Mouse (Mus musculus) intestine, postnatal 0 days (tissue): ENCODE measurements at regions not wholly inside any gene's neighbourhood (a gene's known extent, or its start where the extent isn't known, plus 50 kb on each side); places are given as distances from the start of the nearest gene placed in this dataset.

Experiments used
- ATAC-seq: fragments of 200-750 bp; cut with Nextera tagmentation; 2 replicates; pipeline ENCODE4 v1.8.0; 2017; ENCODE audit warnings: mild to moderate bottlenecking, moderate TSS enrichment, moderate library complexity
- H3K27ac ChIP-seq: fragments of 300-500 bp; sonication (generic); 2 replicates; pipeline ENCODE4 v1.5.1; 2014; ENCODE audit warnings: mild to moderate bottlenecking, low read depth, low read length, moderate library complexity
- H3K27me3 ChIP-seq: fragments of 300-500 bp; sonication (generic); replicated peaks from 2 replicates; pipeline ENCODE4 v1.6.1; 2014; ENCODE audit warnings: low read length, mixed read lengths; ENCODE audit not compliant: control insufficient read depth, insufficient read depth
- H3K36me3 ChIP-seq: fragments of 300-500 bp; sonication (generic); 2 replicates; pipeline ENCODE4 v1.6.1; 2014; ENCODE audit warnings: mild to moderate bottlenecking, moderate library complexity; ENCODE audit not compliant: control insufficient read depth, insufficient read depth
- H3K4me1 ChIP-seq: fragments of 300-500 bp; sonication (generic); replicated peaks from 2 replicates; pipeline ENCODE4 v1.6.1; 2014; ENCODE audit warnings: antibody characterized with exemption, low read length, mixed read lengths; ENCODE audit not compliant: control insufficient read depth, insufficient read depth
- H3K4me2 ChIP-seq: fragments of 300-500 bp; sonication (generic); replicated peaks from 2 replicates; pipeline ENCODE4 v1.6.1; 2014; ENCODE audit warnings: low read depth, mild to moderate bottlenecking, moderate library complexity
- H3K4me3 ChIP-seq: fragments of 300-500 bp; sonication (generic); 2 replicates; pipeline ENCODE4 v1.5.1; 2014; ENCODE audit warnings: low read depth, low read length
- H3K9ac ChIP-seq: fragments of 300-500 bp; sonication (generic); 2 replicates; pipeline ENCODE4 v1.6.1; 2014; ENCODE audit warnings: mild to moderate bottlenecking, low read depth, low read length
- H3K9me3 ChIP-seq: fragments of 300-500 bp; sonication (generic); 2 replicates; pipeline ENCODE4 v1.6.1; 2016; ENCODE audit warnings: mixed run types; ENCODE audit not compliant: control insufficient read depth
- CTCF ChIP-seq: sonication (generic); IDR thresholded peaks from 2 replicates; pipeline ENCODE4 v1.5.1; 2016; ENCODE audit warnings: low read depth, mild to moderate bottlenecking, control low read depth, antibody characterized with exemption, moderate library complexity
- WGBS: fragments of 180-500 bp; shearing (Covaris S2); extraction: QIAGEN DNeasy Blood & Tissue Kit; methylation state at CpG from one replicate; pipeline ENCODE4 v1.1.7; 2014; 5-methylcytosine and 5-hydroxymethylcytosine counted together

DNA sequence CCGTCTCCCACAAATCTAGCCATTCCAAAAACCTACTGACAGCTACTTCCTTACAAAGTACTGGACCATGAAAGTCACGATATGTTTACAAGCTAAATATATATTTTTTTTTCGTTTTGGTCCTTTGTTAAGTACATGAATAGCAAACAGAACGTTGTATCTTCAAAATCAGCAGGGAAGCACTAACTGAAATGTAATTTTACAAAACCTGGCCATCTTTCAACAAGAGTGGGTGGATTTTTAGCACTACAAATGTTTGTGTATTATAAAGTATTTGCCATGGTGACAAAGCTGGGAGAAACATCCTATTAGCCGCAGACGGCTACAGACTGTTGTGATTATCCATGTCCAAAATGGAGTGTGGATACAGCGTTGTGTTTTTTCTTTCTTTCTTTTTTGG lies 233.1 kb upstream of the Tank start:
- Histone ChIP-seq H3K9me3 (no peaks in the 10 kb centered on the region), H3K9ac (no peak overlapping the region), H3K4me2 (no peak overlapping the region), H3K4me3 (no peak overlapping the region), H3K27me3 (no peaks in the 10 kb centered on the region), H3K36me3 (no peaks in the 10 kb centered on the region), H3K4me1 (no peaks in the 10 kb centered on the region), H3K27ac (no peak overlapping the region)
- TF ChIP-seq CTCF = no peak
- ATAC-seq = no peak
- WGBS = 74% methylated on average over 7 of the region's 7 CpGs

DNA sequence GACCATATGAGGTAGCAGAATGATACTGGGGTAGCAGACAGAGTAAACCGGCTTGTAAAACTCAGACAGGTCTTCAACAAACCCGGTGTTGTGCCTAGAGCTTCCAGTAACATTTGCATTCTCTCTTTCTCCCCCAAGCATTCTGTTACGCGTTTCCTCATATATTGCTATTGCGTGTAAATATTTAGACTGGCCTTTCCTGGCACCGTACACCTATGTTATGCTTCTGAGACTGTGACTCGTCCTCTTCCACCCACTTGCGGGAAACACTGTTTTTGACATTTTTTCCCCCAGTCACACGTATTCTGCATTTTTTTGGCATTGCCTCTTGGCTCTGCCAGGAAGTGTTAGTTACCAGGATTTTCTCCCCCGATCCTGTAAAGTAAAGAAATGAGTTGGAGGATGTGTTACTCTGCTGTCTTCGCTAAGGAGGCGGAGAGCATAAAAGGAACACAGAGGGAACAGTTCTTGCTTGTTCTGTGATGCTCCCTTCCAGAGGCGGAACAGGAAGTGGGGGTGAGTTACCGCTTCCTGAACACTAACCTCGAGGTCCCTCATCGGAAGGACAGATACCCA lies 233.7 kb upstream of the Tank start:
- no peak overlapping the region for H3K27ac ChIP-seq
- no peaks in the 10 kb centered on the region for H3K4me1 ChIP-seq
- 70% methylated on average over 16 of the region's 16 CpGs for WGBS
- no peak overlapping the region for H3K4me3 ChIP-seq
- H3K27me3 ChIP-seq = no peaks in the 10 kb centered on the region
- H3K36me3 ChIP-seq = no peaks in the 10 kb centered on the region
- no peak overlapping the region for H3K4me2 ChIP-seq
- H3K9me3 ChIP-seq = no peaks in the 10 kb centered on the region
- no peak overlapping the region for H3K9ac ChIP-seq
- ATAC-seq = no peak
- no peak for TF ChIP-seq CTCF

- no peak overlapping the region for H3K27ac ChIP-seq
- no peaks in the 10 kb centered on the region for H3K4me1 ChIP-seq
- no peaks in the 10 kb centered on the region for H3K9me3 ChIP-seq
- H3K36me3 ChIP-seq = no peaks in the 10 kb centered on the region
- H3K27me3 ChIP-seq = no peaks in the 10 kb centered on the region
- TF ChIP-seq CTCF = no peak
- WGBS = 66% methylated on average over 5 of the region's 5 CpGs
- no peak for ATAC-seq
- H3K4me2 ChIP-seq = no peak overlapping the region
- no peak overlapping the region for H3K4me3 ChIP-seq
- H3K9ac ChIP-seq = no peak overlapping the region
Observed at GRCm38 (mm10) chr2:61341254-61341653, 237.1 kb upstream of the Tank start.

GRCm38 (mm10) chr2:61319226-61319625 lies 259.2 kb upstream of the Tank start:
- WGBS = 51% methylated on average over 4 of the region's 4 CpGs
- H3K9me3 ChIP-seq = no peaks in the 10 kb centered on the region

GRCm38 (mm10) chr2:61310405-61310804 lies 268.0 kb upstream of the Tank start:
- Histone ChIP-seq H3K9me3 (no peaks in the 10 kb centered on the region), H3K27ac (no peak overlapping the region), H3K9ac (no peak overlapping the region), H3K4me3 (no peak overlapping the region), H3K27me3 (no peaks in the 10 kb centered on the region), H3K4me2 (no peak overlapping the region), H3K36me3 (no peaks in the 10 kb centered on the region), H3K4me1 (no peaks in the 10 kb centered on the region)
- no peak for TF ChIP-seq CTCF
- WGBS = 71% methylated on average over 4 of the region's 4 CpGs
- no peak for ATAC-seq

More at GRCm38 (mm10) chr2:61319226-61319625, 259.2 kb upstream of the Tank start:
- no peaks in the 10 kb centered on the region for H3K27me3 ChIP-seq
- H3K4me3 ChIP-seq = no peak overlapping the region
- TF ChIP-seq CTCF = no peak
- H3K4me1 ChIP-seq = no peaks in the 10 kb centered on the region
- H3K27ac ChIP-seq = no peak overlapping the region
- no peaks in the 10 kb centered on the region for H3K36me3 ChIP-seq
- H3K9ac ChIP-seq = no peak overlapping the region
- ATAC-seq = no peak
- H3K4me2 ChIP-seq = no peak overlapping the region

DNA sequence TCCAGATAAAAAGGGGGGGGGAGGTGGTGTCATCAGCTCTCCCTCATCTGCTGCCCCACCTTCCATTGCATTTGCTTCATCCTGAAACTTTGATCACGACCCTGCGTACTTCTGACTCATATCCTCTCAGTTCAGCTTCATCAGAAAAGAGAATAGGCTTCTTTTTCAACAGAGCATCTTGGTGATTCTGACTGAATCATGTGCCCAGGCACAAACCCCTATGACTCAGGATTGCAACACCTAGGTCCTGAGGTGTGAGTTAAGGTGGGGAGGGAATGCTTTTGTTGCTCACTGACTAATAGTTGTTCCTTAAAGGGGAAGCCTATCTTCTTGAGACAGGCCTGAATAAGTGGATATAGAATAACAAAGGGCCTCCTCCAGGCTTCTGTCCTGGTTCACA lies 269.2 kb upstream of the Tank start:
- no peak overlapping the region for H3K4me2 ChIP-seq
- WGBS = 78% methylated on average over 2 of the region's 2 CpGs
- H3K27ac ChIP-seq = no peak overlapping the region
- no peaks in the 10 kb centered on the region for H3K9me3 ChIP-seq
- no peak for TF ChIP-seq CTCF
- no peak for ATAC-seq
- H3K9ac ChIP-seq = no peak overlapping the region
- no peaks in the 10 kb centered on the region for H3K36me3 ChIP-seq
- no peak overlapping the region for H3K4me3 ChIP-seq
- H3K27me3 ChIP-seq = no peaks in the 10 kb centered on the region
- H3K4me1 ChIP-seq = no peaks in the 10 kb centered on the region

DNA sequence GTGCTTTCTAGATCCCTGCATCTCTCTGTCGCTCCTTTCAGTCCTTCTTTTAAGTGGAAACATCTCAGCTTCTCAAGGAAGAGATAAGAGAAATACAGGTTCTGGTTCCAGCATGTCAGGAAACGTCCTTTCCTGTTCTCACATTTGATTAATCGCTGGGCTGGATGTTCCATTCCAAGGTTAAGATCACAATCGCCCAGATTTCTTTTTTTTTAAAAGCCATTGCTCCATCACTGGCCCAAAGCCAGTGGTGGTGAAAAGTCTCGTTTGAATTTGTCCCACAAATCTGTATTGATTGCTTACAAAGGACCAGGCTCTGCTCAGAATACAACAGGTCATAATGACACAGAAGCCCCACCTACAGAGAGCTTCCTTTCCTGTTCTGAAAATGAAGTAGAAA lies 281.2 kb upstream of the Tank start:
- Histone ChIP-seq H3K4me2 (no peak overlapping the region), H3K9ac (no peak overlapping the region), H3K27me3 (no peaks in the 10 kb centered on the region), H3K27ac (no peak overlapping the region), H3K9me3 (no peaks in the 10 kb centered on the region), H3K4me3 (no peak overlapping the region), H3K4me1 (no peaks in the 10 kb centered on the region), H3K36me3 (no peaks in the 10 kb centered on the region)
- no peak for ATAC-seq
- TF ChIP-seq CTCF = no peak
- 56% methylated on average over 5 of the region's 5 CpGs for WGBS
